Mouse (Mus musculus) left cerebral cortex, postnatal 10 days (tissue): ENCODE measurements around the gene Gm10142. TPM values are rescaled to one million over a fixed set of nuclear protein-coding genes. Genes with fewer than 3 reads are reported as not detected.
"Not testable (repeated sequence)": the region's sequence is repeated elsewhere in the genome, so short reads cannot be mapped to it uniquely, and the experiment has no call there.

Experiments used
- DNase-seq, 2 experiments: peaks; one replicate each; pipeline ENCODE4 v3.0.0; 2021 to 2022; ENCODE audit warnings: low spot score in 2 of 2, mixed read lengths in 1 of 2; ENCODE audit errors: extremely low spot score in 1 of 2
- intact Hi-C: fragments of 180-260 bp; cut with DNase I; formaldehyde crosslinking; loops from one replicate; pipeline ENCODE4 v1.15.1; 2025
- total RNA-seq, 2 experiments: library from RNA; stranded (reverse); gene quantifications; 2 replicates each; pipeline ENCODE4 v1.2.3; 2021

The Gm10142 gene
- total RNA-seq, 2 experiments from 2014 or later = not detected

DNA sequence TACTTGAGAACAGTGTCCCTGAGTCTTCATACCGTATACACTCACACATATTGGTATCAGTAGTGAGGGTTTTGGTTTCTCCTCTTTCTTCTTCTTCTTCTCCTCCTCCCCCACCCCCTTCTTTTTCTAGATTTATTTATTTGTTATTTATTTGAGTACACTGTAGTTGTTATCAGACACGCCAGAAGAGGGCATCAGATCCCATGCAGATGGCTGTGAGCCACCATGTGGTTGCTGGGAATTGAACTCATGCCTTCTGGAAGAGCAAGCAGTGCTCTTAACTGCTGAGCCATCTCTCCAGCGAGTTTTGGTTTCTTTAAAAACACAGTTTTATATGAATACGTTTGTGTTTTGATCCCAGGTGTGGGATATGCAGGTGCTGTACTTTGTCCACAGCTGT lies 12.7 kb downstream of the Gm10142 start:
- DNase-seq = no peak
- intact Hi-C loops = no loop called here

DNA sequence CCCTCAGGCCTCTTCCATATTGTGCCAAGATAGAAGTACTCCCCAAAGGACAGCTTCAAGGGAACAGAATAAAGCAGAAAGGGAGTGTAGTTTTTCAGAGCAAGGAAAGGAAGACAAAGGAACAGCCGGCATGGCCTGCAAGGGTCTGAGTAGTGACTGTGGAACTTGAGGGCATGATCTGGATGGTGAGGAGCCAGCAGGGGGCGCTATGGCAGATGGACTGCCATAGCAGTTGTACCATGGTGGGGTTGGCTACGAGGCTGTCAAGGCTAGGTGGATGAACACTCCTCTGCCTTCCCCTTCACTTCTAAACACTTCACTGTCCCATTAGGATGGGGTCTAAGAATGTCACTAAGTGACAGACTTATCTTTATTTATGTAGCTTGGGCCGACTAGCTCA lies 13.6 kb downstream of the Gm10142 start:
- DNase-seq = no peak
- intact Hi-C loops = no loop called here

DNA sequence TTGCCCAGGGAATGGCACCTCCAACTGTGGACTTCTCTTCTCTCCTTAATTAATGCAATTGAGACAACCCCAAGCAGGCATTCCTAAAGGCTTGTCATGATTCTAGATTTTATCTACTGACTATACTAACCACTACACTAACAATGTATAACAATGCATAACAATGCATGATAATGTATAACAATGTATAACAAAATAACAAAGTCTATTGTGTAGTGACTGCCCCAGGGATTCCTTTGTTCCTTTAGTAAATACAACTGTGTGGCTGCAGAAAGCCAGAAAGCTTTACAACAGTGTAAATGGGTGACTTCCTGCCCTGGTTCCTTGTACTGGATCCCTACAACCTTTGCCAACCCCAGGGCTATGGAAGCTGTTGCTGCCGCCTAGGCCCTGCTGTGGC lies 20.3 kb downstream of the Gm10142 start:
- intact Hi-C loops = no loop called here
- DNase-seq = no peak

DNA sequence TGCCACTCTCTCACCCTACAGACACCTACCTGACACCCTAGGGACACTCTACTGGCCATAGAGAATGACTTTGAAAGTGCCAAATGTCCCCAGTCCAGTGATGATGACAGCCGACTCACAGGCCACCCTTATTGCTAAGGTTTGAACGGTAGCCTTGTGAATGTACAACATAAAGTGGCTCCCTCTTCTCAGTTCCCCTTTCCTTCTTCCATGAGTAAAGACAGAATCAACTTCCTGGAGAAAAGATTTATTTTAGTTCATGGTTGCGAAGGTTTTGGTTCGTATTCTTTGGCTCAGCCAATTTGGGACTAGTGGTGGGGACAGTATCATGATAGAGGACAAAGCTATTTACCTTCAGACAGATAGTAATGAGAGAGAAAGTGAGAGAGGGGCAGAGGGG lies 23.3 kb downstream of the Gm10142 start:
- no peak for DNase-seq
- intact Hi-C loops = no loop called here

DNA sequence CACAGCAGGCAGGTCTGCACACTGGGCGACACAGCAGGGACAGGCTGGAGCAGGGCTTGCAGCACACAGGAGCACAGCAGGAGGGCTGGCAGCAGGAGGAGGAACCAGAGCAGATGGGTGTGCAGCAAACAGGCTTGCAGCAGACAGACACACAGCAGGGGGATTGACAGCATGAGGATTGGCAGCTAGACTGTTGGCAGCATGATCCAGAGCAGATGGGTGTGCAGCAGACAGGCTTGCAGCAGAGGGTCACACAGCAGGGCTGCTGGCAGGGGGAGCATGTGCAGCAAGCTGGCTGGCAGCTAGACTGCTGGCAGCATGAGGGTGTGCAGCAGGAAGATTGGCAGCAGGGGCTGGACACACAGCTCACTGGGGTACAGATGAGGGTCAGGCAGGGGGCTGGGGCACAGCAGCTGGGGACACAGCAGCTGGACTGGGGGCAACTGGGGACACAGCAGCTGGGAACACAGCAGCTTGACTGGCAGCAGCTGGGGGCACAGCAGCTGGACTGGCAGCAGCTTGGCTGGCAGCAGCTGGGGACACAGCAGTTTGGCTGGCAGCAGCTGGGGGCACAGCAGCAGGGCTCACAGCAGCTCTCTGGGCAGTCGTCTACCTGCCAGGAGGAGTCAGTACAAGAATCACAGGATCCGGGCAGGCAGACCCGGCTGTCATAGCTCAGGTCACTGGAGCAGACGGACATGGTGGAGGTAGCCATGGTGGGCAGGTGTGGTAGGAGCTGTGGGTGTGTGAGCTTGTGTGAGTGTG lies 26.5 kb downstream of the Gm10142 start, which contains the start of gene Gm18596:
Gm18596 (minus strand) TSS at position 715 of the 765 bp plus-strand sequence.
- DNase-seq, intact Hi-C loops: not testable (repeated sequence)

DNA sequence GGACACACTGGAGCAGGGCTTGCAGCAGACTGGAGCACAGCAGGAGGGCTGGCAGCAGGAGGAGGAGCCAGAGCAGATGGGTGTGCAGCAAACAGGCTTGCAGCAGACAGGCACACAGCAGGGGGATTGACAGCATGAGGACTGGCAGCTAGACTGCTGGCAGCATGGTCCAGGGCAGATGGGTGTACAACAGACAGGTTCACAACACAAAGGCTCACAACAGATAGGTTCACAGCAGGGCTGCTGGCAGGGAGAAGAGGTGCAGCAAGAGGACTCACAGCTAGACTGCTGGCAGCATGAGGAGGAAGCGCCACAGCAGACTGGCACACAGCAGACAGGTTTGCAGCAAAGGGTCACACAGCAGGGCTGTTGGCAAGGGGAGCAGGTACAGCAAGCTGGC lies 35.1 kb downstream of the Gm10142 start:
- intact Hi-C loops, DNase-seq: not testable (repeated sequence)

DNA sequence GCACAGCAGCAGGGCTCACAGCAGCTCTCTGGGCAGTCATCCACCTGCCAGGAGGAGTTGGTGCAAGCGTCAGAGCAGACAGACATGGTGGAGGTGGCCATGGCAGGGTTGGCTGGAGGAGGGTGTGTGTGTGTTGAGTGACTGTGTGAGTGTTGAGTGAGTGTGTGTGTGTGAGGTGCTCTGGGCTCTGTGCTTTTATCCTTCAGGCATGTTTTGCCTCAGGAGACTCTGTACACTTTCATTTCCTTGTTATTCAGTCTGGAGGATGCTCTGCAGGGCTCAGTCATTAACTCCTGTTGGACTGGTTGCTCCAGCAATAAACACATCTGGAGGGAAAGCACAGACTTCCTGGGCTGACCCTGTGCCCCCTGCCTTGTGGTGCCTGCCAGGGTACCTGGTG lies 35.6 kb downstream of the Gm10142 start, which contains the start of gene Gm9736:
Gm9736 (minus strand) TSS at position 101 of the 400 bp plus-strand sequence.
- DNase-seq, intact Hi-C loops: not testable (repeated sequence)

DNA sequence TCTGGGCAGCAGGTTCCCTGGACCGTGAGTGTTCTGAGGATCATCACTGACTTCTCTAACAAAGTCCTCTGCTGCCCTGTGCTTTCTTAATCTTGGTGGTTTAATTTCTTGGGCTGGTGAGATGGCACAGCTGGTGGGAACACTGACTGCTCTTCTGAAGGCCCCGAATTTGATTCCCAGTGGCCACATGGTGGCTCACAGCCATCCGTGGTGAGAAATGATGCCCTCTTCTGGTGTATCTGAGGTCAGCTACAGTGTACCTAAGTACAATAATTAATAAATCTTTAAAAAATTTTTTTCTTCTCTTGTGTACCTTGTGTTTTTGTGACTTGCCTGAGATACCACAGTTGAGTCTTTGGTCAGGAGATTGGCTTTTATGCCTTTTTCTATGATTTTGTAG lies 36.7 kb downstream of the Gm10142 start:
- DNase-seq, intact Hi-C loops: not testable (repeated sequence)

DNA sequence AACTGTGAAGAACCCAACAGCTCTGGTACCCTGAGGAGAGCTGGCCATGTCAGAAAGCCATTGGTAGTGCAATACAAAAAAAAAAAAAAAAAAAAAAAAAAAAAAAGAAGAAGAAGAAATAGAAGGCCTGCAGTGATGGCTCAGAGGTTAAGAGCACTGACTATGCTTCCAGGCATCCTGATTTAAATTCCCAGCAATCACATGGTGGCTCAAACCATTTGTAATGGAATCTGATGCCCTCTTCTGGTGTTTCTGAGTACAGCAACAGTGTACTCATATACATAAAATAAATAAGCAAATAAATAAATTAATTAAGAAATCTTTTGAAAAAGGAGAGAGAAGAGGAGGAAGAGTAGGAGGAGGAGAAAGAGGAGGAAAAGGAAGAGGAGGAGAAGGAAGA lies 37.8 kb downstream of the Gm10142 start:
- no peak for DNase-seq
- intact Hi-C loops = no loop called here

DNA sequence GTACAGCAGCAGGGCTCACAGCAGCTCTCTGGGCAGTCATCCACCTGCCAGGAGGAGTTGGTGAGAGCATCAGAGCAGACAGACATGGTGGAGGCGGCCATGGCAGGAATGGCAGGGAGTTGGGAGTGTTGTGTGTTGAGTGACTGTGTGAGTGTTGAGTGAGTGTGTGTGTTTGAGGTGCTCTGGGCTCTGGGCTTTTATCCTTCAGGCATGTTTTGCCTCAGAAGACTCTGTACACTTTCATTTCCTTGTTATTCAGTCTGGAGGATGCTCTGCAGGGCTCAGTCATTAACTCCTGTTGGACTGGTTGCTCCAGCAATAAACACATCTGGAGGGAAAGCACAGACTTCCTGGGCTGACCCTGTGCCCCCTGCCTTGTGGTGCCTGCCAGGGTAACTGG lies 44.0 kb downstream of the Gm10142 start, which contains the start of gene Gm3233:
Gm3233 (minus strand) TSS at position 101 of the 400 bp plus-strand sequence.
- intact Hi-C loops = not testable (repeated sequence)

More for the DNA sequence above, 44.0 kb downstream of the Gm10142 start, which contains the start of gene Gm3233:
- DNase-seq = not testable (repeated sequence)

Other genes starting within 250 kb of the Gm10142 start
- gene Fam207a, start 200.0 kb upstream of the Gm10142 start, total RNA-seq = 10 to 100 TPM; 31.2 to 32.0 TPM
- gene Itgb2, start 185.6 kb upstream of the Gm10142 start, total RNA-seq = 1 to 10 TPM; 2.0 to 2.4 TPM
- gene Pttg1ip, start 134.1 kb upstream of the Gm10142 start, total RNA-seq = 10 to 100 TPM; 59.2 to 66.9 TPM
- gene Sumo3, start 109.7 kb upstream of the Gm10142 start, total RNA-seq = 100 to 1,000 TPM; 142 to 154 TPM
- gene Gm49325, start 109.6 kb upstream of the Gm10142 start, total RNA-seq = 10 to 100 TPM; 18.5 to 22.8 TPM
- 10 to 100 TPM; 32.6 to 39.9 TPM for gene Ube2g2, start 93.5 kb upstream of the Gm10142 start, total RNA-seq
- gene Tspear, start 29.2 kb upstream of the Gm10142 start, total RNA-seq = under 1 TPM in 1 of 2 experiments, not detected in 1; 0.18 TPM
- gene Gm19402, start 25.1 kb upstream of the Gm10142 start, total RNA-seq = not detected
- gene Gm9508, start 18.6 kb upstream of the Gm10142 start, total RNA-seq = not detected
- not detected for gene Gm10272, start 9.2 kb upstream of the Gm10142 start, total RNA-seq
- gene Gm10024, start 4.3 kb upstream of the Gm10142 start, total RNA-seq = not detected
- gene Krtap12-1, start 4.8 kb downstream of the Gm10142 start, total RNA-seq = not detected
- gene Gm10100, start 10.7 kb downstream of the Gm10142 start, total RNA-seq = not detected
- not detected for gene Gm18596, start 26.8 kb downstream of the Gm10142 start, total RNA-seq
- gene Gm9736, start 35.5 kb downstream of the Gm10142 start, total RNA-seq = not detected
- not detected for gene Gm3233, start 43.9 kb downstream of the Gm10142 start, total RNA-seq
- gene Gm3238, start 55.5 kb downstream of the Gm10142 start, total RNA-seq = not detected
- not detected for gene Gm7138, start 61.1 kb downstream of the Gm10142 start, total RNA-seq
- gene Gm3250, start 66.7 kb downstream of the Gm10142 start, total RNA-seq = not detected
- not detected for gene Gm7137, start 72.4 kb downstream of the Gm10142 start, total RNA-seq
- not detected for gene Gm9639, start 79.3 kb downstream of the Gm10142 start, total RNA-seq
- not detected for gene Gm19668, start 83.3 kb downstream of the Gm10142 start, total RNA-seq
- not detected for gene Gm9507, start 96.0 kb downstream of the Gm10142 start, total RNA-seq
- gene Gm2696, start 98.9 kb downstream of the Gm10142 start, total RNA-seq = not detected
- gene Krtap10-4, start 111.3 kb downstream of the Gm10142 start, total RNA-seq = not detected
- gene Krtap10-10, start 120.1 kb downstream of the Gm10142 start, total RNA-seq = not detected
- not detected for gene Gm36176, start 131.0 kb downstream of the Gm10142 start, total RNA-seq
- gene Gm10318, start 137.1 kb downstream of the Gm10142 start, total RNA-seq = not detected
- gene Gm3285, start 146.2 kb downstream of the Gm10142 start, total RNA-seq = not detected
- gene Lrrc3, start 186.7 kb downstream of the Gm10142 start, total RNA-seq = 10 to 100 TPM; 31.7 to 33.5 TPM